Mouse (Mus musculus) cerebellum, postnatal 36 days (tissue): ENCODE measurements at regions not wholly inside any gene's neighbourhood (a gene's known extent, or its start where the extent isn't known, plus 50 kb on each side); places are given as distances from the start of the nearest gene placed in this dataset.

Source experiments
- DNase-seq, 2 experiments: peaks; one replicate each; pipeline ENCODE4 v3.0.0; 2021 to 2022; ENCODE audit warnings: mixed read lengths in 2 of 2

GRCm38 (mm10) chr17:54214804-54215203, 84.0 kb downstream of the Slc5a7 start:
- no peak for DNase-seq

GRCm38 (mm10) chr17:54201710-54202109, 97.1 kb downstream of the Slc5a7 start:
- no peak for DNase-seq

GRCm38 (mm10) chr17:54192231-54192573, 106.6 kb downstream of the Slc5a7 start:
- no peak for DNase-seq

- DNase-seq, result peak; percentile 22 to 26
Measured at GRCm38 (mm10) chr17:54191526-54192230, 107.2 kb downstream of the Slc5a7 start.

- no peak for DNase-seq
Measured at GRCm38 (mm10) chr17:54188997-54189553, 109.8 kb downstream of the Slc5a7 start.

GRCm38 (mm10) chr17:54182073-54182472, 116.8 kb downstream of the Slc5a7 start:
- no peak for DNase-seq

- DNase-seq, result no peak
Measured at GRCm38 (mm10) chr17:54180563-54180962, 118.3 kb downstream of the Slc5a7 start.

- DNase-seq, result no peak
Measured at GRCm38 (mm10) chr17:54170762-54171161, 128.1 kb downstream of the Slc5a7 start.

- DNase-seq, result no peak
Measured at GRCm38 (mm10) chr17:54168039-54168438, 130.8 kb downstream of the Slc5a7 start.

- DNase-seq, result no peak
Measured at GRCm38 (mm10) chr17:54162383-54162782, 136.5 kb downstream of the Slc5a7 start.

- no peak for DNase-seq
Measured at GRCm38 (mm10) chr17:54158753-54159152, 140.1 kb downstream of the Slc5a7 start.

GRCm38 (mm10) chr17:54158330-54158729, 140.5 kb downstream of the Slc5a7 start:
- DNase-seq, result no peak

- DNase-seq, result no peak
Measured at GRCm38 (mm10) chr17:54155801-54156200, 143.0 kb downstream of the Slc5a7 start.

GRCm38 (mm10) chr17:54154536-54154935, 144.3 kb downstream of the Slc5a7 start:
- DNase-seq, result no peak
